Mouse (Mus musculus): ENCODE data around the gene Dync1li1. TPM values are rescaled to one million over a fixed set of nuclear protein-coding genes. Genes with fewer than 3 reads are reported as not detected.

Gene Dync1li1
- total and polyA plus RNA-seq, 3 experiments: 35.2 to 40.0 TPM; not detected in 1

DNA sequence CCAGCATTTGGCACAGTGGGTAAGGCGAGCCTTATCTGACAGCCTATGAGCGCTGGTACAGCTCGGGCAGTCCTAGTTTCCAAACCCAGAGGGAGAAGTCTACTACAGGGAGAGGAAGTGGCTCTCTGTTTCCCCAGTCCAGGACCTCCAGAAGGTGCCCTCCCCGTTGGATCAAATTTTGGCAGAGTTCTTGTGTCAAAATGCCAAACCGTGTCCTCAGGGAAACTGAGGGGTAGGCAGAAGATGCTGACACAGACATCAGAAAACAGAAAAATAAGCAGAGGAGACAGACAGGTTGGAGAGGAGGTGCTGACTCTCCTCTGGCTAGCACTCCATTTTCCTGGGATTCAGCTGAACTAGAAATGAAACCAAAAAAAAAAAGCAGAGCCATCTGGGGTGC lies 8.6 kb upstream of the Dync1li1 start:
- no peak overlapping the region for H3K9ac ChIP-seq (ENCODE audit: control insufficient read depth, low read depth, low read length, poor library complexity, severe bottlenecking)
- no peaks in the 10 kb centered on the region for H3K79me2 ChIP-seq (ENCODE audit: control insufficient read depth, insufficient read depth, low read length, poor library complexity)
- TF ChIP-seq USF2 (IDR thresholded peaks at IDR 0.05; ENCODE audit: borderline replicate concordance in 1 of 2, insufficient read depth in 1 of 2, low read depth in 1 of 2, low read length in 2 of 2) (no peak), MAZ (IDR thresholded peaks at IDR 0.05; ENCODE audit: low read depth, low read length) (no peak), MYC (IDR thresholded peaks at IDR 0.05; ENCODE audit: low read depth, low read length) (no peak), TAL1 (IDR thresholded peaks at IDR 0.05; ENCODE audit: low read length) (no peak)
- no peak for DNase-seq (ENCODE audit: low read depth, low spot score)
- H3K27me3 ChIP-seq (ENCODE audit: control insufficient read depth in 1 of 2, insufficient read depth in 2 of 2, low read length in 2 of 2): no peaks in the 10 kb centered on the region; a peak in 1 of 4 replicates
- peaks cover 2 to 8% of the 10 kb centered on the region in 2 experiments for H3K4me1 ChIP-seq (ENCODE audit: control insufficient read depth in 1 of 2, insufficient read depth in 2 of 2, low read length in 2 of 2)
- H3K36me3 ChIP-seq (ENCODE audit: control insufficient read depth in 1 of 2, insufficient read depth in 2 of 2, low read length in 2 of 2): peaks cover 0 to 7% of the 10 kb centered on the region in 2 experiments; a peak in 2 of 4 replicates
- no peak overlapping the region for H3K27ac ChIP-seq (ENCODE audit: control insufficient read depth, low read depth, low read length)
- no peaks in the 10 kb centered on the region for H3K9me3 ChIP-seq (replicated peaks; ENCODE audit: insufficient read depth, low read length)
- no peak overlapping the region for H3K4me3 ChIP-seq (ENCODE audit: control insufficient read depth in 1 of 2, insufficient read depth in 1 of 2, low read depth in 2 of 2, low read length in 2 of 2)

DNA sequence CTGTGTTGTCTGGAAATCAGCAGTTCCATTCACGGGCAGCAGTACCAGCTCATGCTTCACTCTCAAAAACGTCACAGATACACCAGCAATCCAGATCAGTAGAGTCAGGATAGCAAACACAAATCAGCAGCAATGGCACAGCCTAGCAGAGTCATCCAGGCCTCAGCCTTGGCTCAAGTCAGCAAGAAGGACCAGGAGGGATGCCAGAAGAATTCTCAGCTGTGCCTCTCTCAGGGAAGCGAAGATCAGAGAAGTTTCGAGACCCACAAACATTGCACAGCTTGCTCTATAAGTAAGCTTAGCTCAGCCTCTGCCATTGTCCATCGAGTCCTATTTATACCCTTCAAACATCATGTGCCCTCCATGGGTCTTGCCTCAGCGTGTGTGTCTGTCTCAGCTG lies 8.1 kb upstream of the Dync1li1 start:
- TF ChIP-seq CHD1 (IDR thresholded peaks at IDR 0.05; ENCODE audit: low read depth, low read length) (no peak), HCFC1 (IDR thresholded peaks at IDR 0.05; ENCODE audit: low read depth, low read length) (no peak), E2F4 (IDR thresholded peaks at IDR 0.05; ENCODE audit: borderline replicate concordance, low read depth, low read length) (no peak), USF2 (IDR thresholded peaks at IDR 0.05; ENCODE audit: borderline replicate concordance in 1 of 2, insufficient read depth in 1 of 2, low read depth in 1 of 2, low read length in 2 of 2) (no peak), MAFK (IDR thresholded peaks at IDR 0.05; ENCODE audit: borderline replicate concordance, low read depth, low read length) (no peak), ZC3H11A (IDR thresholded peaks at IDR 0.05; ENCODE audit: low read depth, low read length) (no peak), POLR2AphosphoS2 (IDR thresholded peaks at IDR 0.05; ENCODE audit: low read length) (no peak), BHLHE40 (IDR thresholded peaks at IDR 0.05; ENCODE audit: borderline replicate concordance, low read depth, low read length) (no peak), NRF1 (IDR thresholded peaks at IDR 0.05; ENCODE audit: insufficient read depth, low read depth, low read length, poor library complexity, severe bottlenecking) (no peak), MXI1 (IDR thresholded peaks at IDR 0.05; ENCODE audit: low read depth, low read length) (no peak)
- H3K4me1 ChIP-seq (ENCODE audit: control insufficient read depth in 1 of 2, insufficient read depth in 2 of 2, low read length in 2 of 2): peaks cover 2 to 8% of the 10 kb centered on the region in 2 experiments

DNA sequence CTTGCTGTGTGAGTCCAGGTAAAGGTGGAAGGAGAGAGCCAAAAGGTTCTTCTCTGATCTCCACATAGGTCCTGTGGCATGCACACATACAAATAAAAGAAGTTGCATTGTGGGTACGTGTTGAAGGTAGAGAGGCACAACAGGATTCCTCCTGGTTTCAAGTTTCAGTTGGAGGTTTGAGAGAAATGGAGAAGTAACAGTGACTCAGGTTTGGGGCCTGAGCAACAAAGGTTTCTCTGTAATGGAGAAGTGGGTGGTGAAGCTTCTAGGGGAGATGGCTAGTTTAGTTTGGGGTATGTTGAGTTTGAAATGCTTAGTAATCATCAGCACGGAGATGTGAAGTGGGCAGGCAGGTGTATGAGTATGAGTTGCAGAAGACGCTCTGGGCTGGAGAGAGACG lies 6.4 kb upstream of the Dync1li1 start:
- Histone ChIP-seq H3K4me1 (ENCODE audit: control insufficient read depth in 1 of 2, insufficient read depth in 2 of 2, low read length in 2 of 2) (peaks cover 7 to 18% of the 10 kb centered on the region in 2 experiments), H3K79me2 (ENCODE audit: control insufficient read depth, insufficient read depth, low read length, poor library complexity) (no peaks in the 10 kb centered on the region), H3K9me3 (replicated peaks; ENCODE audit: insufficient read depth, low read length) (no peaks in the 10 kb centered on the region), H3K4me3 (ENCODE audit: control insufficient read depth in 1 of 2, insufficient read depth in 1 of 2, low read depth in 2 of 2, low read length in 2 of 2) (no peak overlapping the region), H3K9ac (ENCODE audit: control insufficient read depth, low read depth, low read length, poor library complexity, severe bottlenecking) (no peak overlapping the region), H3K27me3 (ENCODE audit: control insufficient read depth in 1 of 2, insufficient read depth in 2 of 2, low read length in 2 of 2) (no peaks in the 10 kb centered on the region; a peak in 1 of 4 replicates), H3K27ac (ENCODE audit: control insufficient read depth, low read depth, low read length) (peak overlapping the region; percentile 40), H3K36me3 (ENCODE audit: control insufficient read depth in 1 of 2, insufficient read depth in 2 of 2, low read length in 2 of 2) (peaks cover 0 to 16% of the 10 kb centered on the region in 2 experiments; a peak in 2 of 4 replicates)
- DNase-seq (ENCODE audit: low read depth, low spot score): peak; percentile 86
- 0 out of 2 replicates have a peak, but pooled peaks have one; percentile 12 for TF ChIP-seq ETS1 (IDR thresholded peaks at IDR 0.05; ENCODE audit: low read depth, low read length)
- TF ChIP-seq MYC (IDR thresholded peaks at IDR 0.05; ENCODE audit: low read depth, low read length): no peak
- TF ChIP-seq HCFC1 (IDR thresholded peaks at IDR 0.05; ENCODE audit: low read depth, low read length): 0 out of 2 replicates have a peak, but pooled peaks have one; percentile 15
- TF ChIP-seq EP300 (IDR thresholded peaks at IDR 0.05; ENCODE audit: low read depth in 1 of 2, low read length in 2 of 2): peak; percentile 23 to 66; a peak in 2 of 4 replicates
- TF ChIP-seq POLR2A (IDR thresholded peaks at IDR 0.05; ENCODE audit: control insufficient read depth in 1 of 2, insufficient read depth in 1 of 2, low read depth in 1 of 2, low read length in 2 of 2, poor library complexity in 1 of 2): no peak
- no peak for TF ChIP-seq GATA1 (IDR thresholded peaks at IDR 0.05; ENCODE audit: low read depth, low read length)
- peak; percentile 35; the same call in 1 of the 2 replicates for TF ChIP-seq MAX (IDR thresholded peaks at IDR 0.05; ENCODE audit: low read length)
- TF ChIP-seq MAFK (IDR thresholded peaks at IDR 0.05; ENCODE audit: borderline replicate concordance, low read depth, low read length): no peak
- no peak for TF ChIP-seq NELFE (IDR thresholded peaks at IDR 0.05; ENCODE audit: low read depth, low read length)
- no peak for TF ChIP-seq E2F4 (IDR thresholded peaks at IDR 0.05; ENCODE audit: borderline replicate concordance, low read depth, low read length)
- TF ChIP-seq TBP (IDR thresholded peaks at IDR 0.05; ENCODE audit: low read depth, low read length): 0 out of 2 replicates have a peak, but pooled peaks have one; percentile 27
- TF ChIP-seq GABPA (IDR thresholded peaks at IDR 0.05; ENCODE audit: low read depth, low read length): no peak
- no peak for TF ChIP-seq UBTF (IDR thresholded peaks at IDR 0.05; ENCODE audit: borderline replicate concordance, insufficient read depth, low read depth, low read length)
- TF ChIP-seq TAL1 (IDR thresholded peaks at IDR 0.05; ENCODE audit: low read length): no peak

More for the DNA sequence above, 8.1 kb upstream of the Dync1li1 start:
- Histone ChIP-seq H3K27me3 (ENCODE audit: control insufficient read depth in 1 of 2, insufficient read depth in 2 of 2, low read length in 2 of 2) (no peaks in the 10 kb centered on the region; a peak in 1 of 4 replicates), H3K27ac (ENCODE audit: control insufficient read depth, low read depth, low read length) (no peak overlapping the region), H3K9ac (ENCODE audit: control insufficient read depth, low read depth, low read length, poor library complexity, severe bottlenecking) (no peak overlapping the region), H3K9me3 (replicated peaks; ENCODE audit: insufficient read depth, low read length) (no peaks in the 10 kb centered on the region), H3K79me2 (ENCODE audit: control insufficient read depth, insufficient read depth, low read length, poor library complexity) (no peaks in the 10 kb centered on the region), H3K36me3 (ENCODE audit: control insufficient read depth in 1 of 2, insufficient read depth in 2 of 2, low read length in 2 of 2) (peaks cover 0 to 7% of the 10 kb centered on the region in 2 experiments; a peak in 2 of 4 replicates), H3K4me3 (ENCODE audit: control insufficient read depth in 1 of 2, insufficient read depth in 1 of 2, low read depth in 2 of 2, low read length in 2 of 2) (no peak overlapping the region)
- no peak for DNase-seq (ENCODE audit: low read depth, low spot score)

Measured in MEL (cell line).